Mouse (Mus musculus) retina, embryonic 14.5 days (tissue): ENCODE measurements around the gene Uaca.

Experiments
- DNase-seq: peaks from one replicate; pipeline ENCODE4 v3.0.0-alpha.2; 2015; ENCODE audit warnings: low spot score

Gene Uaca

GRCm38 (mm10) chr9:60837078-60837448 is 42.7 kb downstream of the Uaca start:
- no peak for DNase-seq

- peak; percentile 46 for DNase-seq
Observed at GRCm38 (mm10) chr9:60837449-60838141, 43.3 kb downstream of the Uaca start.

GRCm38 (mm10) chr9:60838331-60838872 is 44.1 kb downstream of the Uaca start:
- DNase-seq, result no peak

- DNase-seq, result no peak
Observed at GRCm38 (mm10) chr9:60841393-60841792, 47.1 kb downstream of the Uaca start.

GRCm38 (mm10) chr9:60843415-60844076 is 49.2 kb downstream of the Uaca start:
- no peak for DNase-seq

DNA sequence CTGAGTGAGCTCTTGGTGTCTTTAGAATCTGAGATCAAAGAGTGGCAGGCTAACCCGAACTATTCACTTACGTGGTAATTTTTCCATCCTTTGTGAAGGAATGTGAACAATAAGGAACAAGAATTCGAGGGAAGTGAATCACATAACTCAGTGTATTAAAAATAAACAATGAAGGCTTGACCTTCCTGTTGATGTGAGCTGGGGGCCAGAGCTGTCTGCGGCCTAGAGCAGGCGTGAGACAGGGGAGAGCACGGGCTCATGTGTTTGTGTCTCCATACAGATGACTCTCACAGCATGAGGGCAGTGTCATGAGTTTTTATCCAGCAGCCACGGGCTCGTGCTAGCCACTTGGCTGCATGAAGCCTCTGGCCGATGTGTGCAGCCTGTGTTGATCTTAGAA is 54.4 kb downstream of the Uaca start:
- peak; percentile 13 for DNase-seq

GRCm38 (mm10) chr9:60849986-60850385 is 55.6 kb downstream of the Uaca start:
- no peak for DNase-seq

GRCm38 (mm10) chr9:60854196-60854595 is 59.9 kb downstream of the Uaca start:
- no peak for DNase-seq

GRCm38 (mm10) chr9:60857833-60858232 is 63.5 kb downstream of the Uaca start:
- DNase-seq, result peak; percentile 85

DNA sequence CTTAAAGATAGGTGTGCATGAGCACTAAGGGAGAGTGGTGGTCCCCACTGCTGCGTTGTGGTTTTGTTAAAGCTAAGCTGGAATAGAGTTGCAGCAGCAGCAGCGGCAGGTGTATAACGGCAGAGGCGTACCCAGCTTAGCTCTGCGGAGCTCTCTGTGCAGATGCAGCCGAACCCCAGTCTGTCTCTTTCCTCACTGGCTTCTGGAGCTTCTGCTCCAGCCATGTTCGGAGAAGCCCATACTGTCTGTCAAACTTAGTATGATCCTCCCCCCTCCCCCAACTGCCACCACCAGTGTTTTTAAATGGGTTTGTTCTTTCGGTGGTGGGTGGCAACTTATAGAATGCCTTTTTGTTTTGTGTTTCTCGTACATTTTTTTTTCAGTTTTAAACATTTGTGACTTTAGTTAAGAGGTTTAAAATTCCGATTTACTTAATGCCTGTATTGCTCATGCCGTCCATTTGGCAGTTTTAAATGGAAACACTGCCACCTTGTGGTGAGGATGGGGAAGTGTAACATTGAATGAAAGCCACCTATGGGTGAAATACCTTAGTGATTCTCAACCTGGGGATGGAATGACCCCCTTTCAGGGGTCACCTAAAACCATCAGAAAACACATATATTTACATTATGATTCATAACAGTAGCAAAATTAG is 64.1 kb downstream of the Uaca start:
- peak; percentile 84 for DNase-seq

- no peak for DNase-seq
Observed at GRCm38 (mm10) chr9:60859031-60859430, 64.7 kb downstream of the Uaca start.

DNA sequence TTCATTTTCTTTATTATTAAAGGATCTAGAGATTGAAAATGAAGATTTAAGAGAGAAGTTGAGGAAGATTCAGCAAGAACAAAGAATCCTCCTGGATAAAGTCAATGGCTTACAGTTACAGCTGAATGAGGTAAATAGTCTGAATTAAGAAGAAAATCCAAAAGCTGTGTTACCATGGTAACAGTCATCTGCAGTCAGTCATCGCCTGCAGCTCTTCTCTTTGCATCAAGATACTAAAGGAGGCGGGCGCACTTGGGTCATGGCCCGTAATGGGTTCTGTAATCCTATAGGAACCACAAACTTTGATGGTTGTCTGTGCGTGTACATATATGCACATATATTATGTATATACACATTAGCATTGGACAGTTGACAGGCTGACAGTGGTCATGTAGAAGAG is 66.7 kb downstream of the Uaca start:
- DNase-seq, result no peak

DNA sequence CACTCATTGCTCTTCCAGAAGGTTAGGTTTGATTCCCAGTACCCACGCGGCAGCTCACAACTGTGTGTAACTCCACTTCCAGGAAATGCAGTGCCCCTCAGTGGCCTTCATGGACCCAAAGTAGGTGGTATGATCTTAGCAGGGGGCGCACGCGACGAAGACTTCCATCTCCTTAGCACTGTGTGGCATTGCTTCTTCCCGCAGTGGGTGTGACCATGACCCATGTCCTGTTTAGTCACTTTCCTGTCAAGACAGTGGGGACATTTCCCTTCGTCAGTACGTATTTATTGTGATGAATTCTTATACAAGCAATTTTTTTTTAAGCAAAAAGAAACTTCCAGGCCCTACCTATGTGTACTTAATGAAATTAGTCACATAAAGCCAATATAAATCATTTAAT is 70.3 kb downstream of the Uaca start:
- DNase-seq, result no peak

DNA sequence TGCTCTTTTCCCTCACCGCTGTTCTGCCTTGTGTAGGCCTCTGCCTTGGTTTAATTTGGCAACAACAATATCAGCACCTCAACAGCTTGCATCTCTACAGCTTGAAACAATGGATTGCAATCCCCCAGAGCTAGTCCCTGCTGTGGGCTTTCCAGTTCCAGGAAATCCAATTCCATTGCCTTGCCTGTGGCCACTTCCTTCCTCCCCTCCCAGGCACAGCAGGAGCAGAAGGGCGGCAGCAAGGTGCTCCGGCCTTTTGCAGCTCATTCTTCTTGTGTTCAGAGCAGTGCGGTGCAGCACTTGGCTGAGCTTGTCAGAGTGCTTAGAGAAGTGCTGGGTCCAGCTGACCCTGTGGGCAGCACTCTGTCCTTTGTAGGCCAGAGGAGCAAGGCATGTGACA is 71.5 kb downstream of the Uaca start:
- no peak for DNase-seq

- DNase-seq, result no peak
Observed at GRCm38 (mm10) chr9:60870451-60870850, 76.1 kb downstream of the Uaca start.

GRCm38 (mm10) chr9:60870919-60871503 is 76.7 kb downstream of the Uaca start:
- no peak for DNase-seq

DNA sequence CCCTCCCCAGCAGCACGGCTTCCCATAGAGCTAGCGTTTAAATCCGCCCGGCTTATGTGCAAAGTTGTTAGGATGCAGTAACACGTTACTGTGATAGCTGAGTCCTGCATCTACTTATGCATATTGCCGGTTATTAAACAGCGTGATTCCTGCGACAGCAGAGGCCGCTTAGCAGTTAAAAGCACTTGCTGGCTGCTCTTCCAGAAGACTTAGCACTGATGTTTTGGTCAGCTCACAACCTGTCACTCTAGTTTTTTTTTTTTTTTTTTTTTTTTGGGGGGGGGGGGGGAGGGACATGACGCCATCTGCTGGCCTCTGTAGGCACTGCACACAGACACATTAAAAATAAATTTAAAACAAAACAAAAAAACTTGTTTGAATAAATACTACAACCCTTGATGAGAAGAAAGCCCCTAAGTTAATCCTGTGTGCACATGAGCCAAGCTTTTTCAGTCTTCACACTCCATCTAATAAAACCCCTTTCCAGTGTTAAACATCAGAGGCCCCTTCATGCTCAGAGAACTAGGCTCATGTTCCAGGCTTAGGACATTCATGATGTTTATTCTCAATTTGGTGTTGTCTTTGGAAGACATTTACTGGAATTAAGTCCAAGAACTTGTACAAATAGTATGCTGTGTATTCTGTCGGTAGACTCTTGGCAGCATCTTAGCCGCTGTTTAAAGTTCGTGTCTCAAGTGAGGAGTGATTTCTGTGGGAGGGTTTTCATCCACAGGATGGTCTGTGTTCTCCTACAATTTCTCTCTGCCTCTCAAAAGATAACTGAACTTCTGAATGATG is 79.1 kb downstream of the Uaca start:
- peak; percentile 26 for DNase-seq

DNA sequence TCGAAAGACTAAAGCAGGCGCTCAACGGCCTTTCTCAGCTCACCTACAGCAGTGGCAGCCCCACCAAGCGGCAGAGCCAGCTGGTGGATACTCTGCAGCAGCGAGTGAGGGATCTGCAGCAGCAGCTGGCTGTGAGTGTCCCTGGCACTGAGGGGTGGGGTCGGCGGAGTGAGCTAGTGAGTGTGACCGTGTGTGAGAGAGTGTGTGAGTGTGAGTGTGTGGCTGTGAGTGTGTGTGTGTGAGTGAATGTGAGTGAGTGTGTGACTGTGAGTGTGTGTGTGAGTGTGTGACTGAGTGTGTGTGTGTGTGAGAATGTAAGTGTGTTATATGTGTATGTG is 79.7 kb downstream of the Uaca start:
- DNase-seq, result no peak

DNA sequence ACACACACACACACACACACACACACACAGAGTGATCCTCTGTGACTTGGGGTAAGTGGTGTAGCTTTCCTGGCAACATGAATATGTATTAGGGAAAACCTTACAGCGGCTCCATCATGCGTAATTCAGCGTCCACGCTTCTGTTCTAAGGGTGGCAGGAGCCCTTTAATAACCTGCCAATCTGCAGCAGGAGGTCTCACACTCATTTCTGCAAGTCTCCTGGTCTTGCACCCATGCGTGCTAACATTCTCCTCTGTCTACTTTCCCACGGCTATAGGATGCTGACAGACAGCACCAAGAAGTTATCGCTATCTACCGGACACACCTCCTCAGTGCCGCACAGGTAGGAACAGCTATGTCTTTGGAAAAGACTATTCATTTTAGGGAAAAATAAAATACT is 81.7 kb downstream of the Uaca start:
- DNase-seq, result no peak

GRCm38 (mm10) chr9:60876531-60876930 is 82.2 kb downstream of the Uaca start:
- DNase-seq, result no peak

DNA sequence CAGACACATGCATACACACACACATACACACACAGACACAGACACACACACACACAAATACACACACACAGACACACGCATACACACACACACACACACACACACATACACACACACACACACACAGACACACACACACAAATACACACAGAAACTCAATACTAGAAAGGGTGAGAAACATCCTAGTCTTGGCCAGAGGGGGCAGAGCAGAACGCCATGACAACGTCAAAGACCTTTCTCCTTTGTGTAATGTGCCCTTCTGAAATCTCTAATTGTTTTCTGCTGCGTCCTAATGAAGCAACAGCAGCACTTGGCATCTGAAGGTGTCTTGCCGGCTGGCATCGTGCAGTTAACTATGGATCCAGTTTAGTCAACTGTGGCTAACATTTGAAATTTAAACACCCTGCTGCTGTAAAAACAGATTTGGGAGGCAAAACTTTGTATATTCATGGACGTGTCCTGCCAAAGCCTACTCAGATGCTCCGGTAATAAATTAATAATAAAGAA is 83.8 kb downstream of the Uaca start:
- DNase-seq, result no peak

GRCm38 (mm10) chr9:60878630-60879029 is 84.3 kb downstream of the Uaca start:
- DNase-seq, result no peak
